Mouse (Mus musculus) midbrain, embryonic 14.5 days (tissue): ENCODE measurements around the gene Lman2. TPM values are rescaled to one million over a fixed set of nuclear protein-coding genes. Genes with fewer than 3 reads are reported as not detected.

Experiments
- ATAC-seq: fragments of 200-750 bp; cut with Nextera tagmentation; 2 replicates; pipeline ENCODE4 v1.8.0; 2017; ENCODE audit warnings: moderate number of reproducible peaks, moderate library complexity; ENCODE audit not compliant: low FRiP score, low TSS enrichment
- DNase-seq: peaks from one replicate; pipeline ENCODE4 v3.0.0-alpha.2; 2015
- H3K27ac ChIP-seq: fragments of 300-500 bp; sonication (generic); replicated peaks from 2 replicates; pipeline ENCODE4 v1.5.1; 2014; ENCODE audit warnings: mild to moderate bottlenecking, low read depth, low read length, moderate library complexity
- H3K27me3 ChIP-seq: fragments of 300-500 bp; sonication (generic); 2 replicates; pipeline ENCODE4 v1.6.1; 2014; ENCODE audit warnings: low read length, control low read depth, mixed read lengths; ENCODE audit not compliant: control insufficient read depth, insufficient read depth
- H3K36me3 ChIP-seq: fragments of 300-500 bp; sonication (generic); 2 replicates; pipeline ENCODE4 v1.6.1; 2014; ENCODE audit warnings: low read length, control low read depth; ENCODE audit not compliant: control insufficient read depth, insufficient read depth
- H3K4me1 ChIP-seq: fragments of 300-500 bp; sonication (generic); 2 replicates; pipeline ENCODE4 v1.6.1; 2014; ENCODE audit warnings: mild to moderate bottlenecking, antibody characterized with exemption, low read length, control low read depth; ENCODE audit not compliant: control insufficient read depth, insufficient read depth
- H3K4me2 ChIP-seq: fragments of 300-500 bp; sonication (generic); 2 replicates; pipeline ENCODE4 v1.6.1; 2014; ENCODE audit warnings: mild to moderate bottlenecking, low read length, moderate library complexity
- H3K4me3 ChIP-seq: fragments of 300-500 bp; sonication (generic); replicated peaks from 2 replicates; pipeline ENCODE4 v1.5.1; 2014; ENCODE audit warnings: low read depth, low read length
- H3K9ac ChIP-seq: fragments of 300-500 bp; sonication (generic); replicated peaks from 2 replicates; pipeline ENCODE4 v1.6.1; 2014; ENCODE audit warnings: mild to moderate bottlenecking, low read length, moderate library complexity
- H3K9me3 ChIP-seq: fragments of 300-500 bp; sonication (generic); 2 replicates; pipeline ENCODE4 v1.6.1; 2016; ENCODE audit warnings: low read length, control low read depth, mixed read lengths; ENCODE audit not compliant: control insufficient read depth
- WGBS: fragments of 180-500 bp; shearing (Covaris S2); extraction: QIAGEN DNeasy Blood & Tissue Kit; methylation state at CpG from one replicate; pipeline ENCODE4 v1.1.7; 2014; 5-methylcytosine and 5-hydroxymethylcytosine counted together
- polyA plus RNA-seq: library from polyadenylated mRNA; unstranded; fragments of >200 nt; fragmentation: Nextera tagmentation; extraction: Ambion mirVana; gene quantifications from 2 replicates; pipeline ENCODE4 v1.2.1, GENCODE M21; 2014

Gene Lman2
- polyA plus RNA-seq, 1 experiment from 2014 or later: 51.8 TPM

DNA sequence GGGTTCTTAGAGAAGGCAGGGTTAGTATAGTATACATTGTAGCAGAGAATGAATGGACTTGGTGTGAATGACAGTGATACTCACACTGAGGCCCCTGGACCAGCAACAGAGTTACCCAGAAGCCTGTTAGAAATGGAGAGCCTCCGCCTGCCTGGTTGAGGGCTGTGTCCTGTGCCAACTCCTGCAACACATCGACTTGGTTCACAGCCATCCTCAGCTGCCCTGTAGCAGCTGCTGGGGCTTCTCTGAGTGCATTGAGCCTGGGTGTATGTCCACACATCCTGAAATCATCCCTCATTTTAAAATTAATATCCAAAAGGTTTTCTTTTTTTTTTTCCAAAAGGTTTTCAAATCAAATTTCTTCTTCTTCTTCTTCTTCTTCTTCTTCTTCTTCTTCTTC lies 13.3 kb upstream of the Lman2 start:
- Histone ChIP-seq H3K27ac (no peak overlapping the region), H3K27me3 (peaks cover 27% of the 10 kb centered on the region), H3K36me3 (no peaks in the 10 kb centered on the region), H3K9ac (no peak overlapping the region), H3K4me1 (no peaks in the 10 kb centered on the region), H3K9me3 (no peaks in the 10 kb centered on the region), H3K4me2 (no peak overlapping the region), H3K4me3 (no peak overlapping the region)
- DNase-seq (no peak), ATAC-seq (no peak)
- WGBS: 70% methylated on average over 2 of the region's 2 CpGs

DNA sequence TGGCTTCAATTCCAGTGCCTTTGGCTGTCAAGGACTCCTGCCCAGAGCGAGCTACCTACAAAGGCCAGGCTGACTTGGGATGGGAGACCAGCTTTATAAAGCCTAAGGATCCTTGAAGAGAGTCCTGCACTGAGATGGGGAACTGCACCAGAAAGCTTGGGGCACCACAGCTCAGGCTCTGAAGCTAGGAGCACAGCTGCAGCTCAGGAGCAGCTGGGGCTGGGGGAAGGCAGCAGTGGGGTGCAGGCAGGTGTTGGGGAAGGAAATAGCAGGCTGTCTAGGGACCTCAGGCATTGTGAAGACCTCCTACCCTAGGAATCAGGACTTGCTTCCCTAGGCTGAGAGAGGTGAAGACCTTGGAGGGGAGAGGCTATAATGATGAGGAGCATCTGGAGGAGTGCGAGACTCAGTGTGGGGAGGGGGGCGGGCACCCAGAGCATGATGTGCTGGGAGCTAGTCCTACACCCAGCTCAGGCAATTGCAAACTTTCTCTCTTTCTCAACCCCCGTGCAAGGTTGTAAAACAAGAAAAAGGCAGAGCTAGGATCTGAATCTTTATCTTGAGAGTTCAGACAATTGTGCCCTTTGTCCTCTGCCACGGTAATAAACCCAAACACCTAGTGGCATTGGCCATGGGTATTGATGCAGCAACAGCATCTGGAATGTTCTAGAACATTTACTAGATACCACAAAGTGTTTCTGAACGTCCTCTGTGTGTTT lies 11.8 kb upstream of the Lman2 start:
- Histone ChIP-seq H3K9ac (0 out of 2 replicates have a peak overlapping the region, but pooled peaks have one; percentile 4), H3K27me3 (peaks cover 16% of the 10 kb centered on the region), H3K27ac (no peak overlapping the region), H3K4me1 (no peaks in the 10 kb centered on the region), H3K9me3 (no peaks in the 10 kb centered on the region), H3K36me3 (no peaks in the 10 kb centered on the region), H3K4me2 (no peak overlapping the region), H3K4me3 (no peak overlapping the region)
- no peak for DNase-seq
- no peak for ATAC-seq
- WGBS: 65% methylated on average over 6 of the region's 6 CpGs

DNA sequence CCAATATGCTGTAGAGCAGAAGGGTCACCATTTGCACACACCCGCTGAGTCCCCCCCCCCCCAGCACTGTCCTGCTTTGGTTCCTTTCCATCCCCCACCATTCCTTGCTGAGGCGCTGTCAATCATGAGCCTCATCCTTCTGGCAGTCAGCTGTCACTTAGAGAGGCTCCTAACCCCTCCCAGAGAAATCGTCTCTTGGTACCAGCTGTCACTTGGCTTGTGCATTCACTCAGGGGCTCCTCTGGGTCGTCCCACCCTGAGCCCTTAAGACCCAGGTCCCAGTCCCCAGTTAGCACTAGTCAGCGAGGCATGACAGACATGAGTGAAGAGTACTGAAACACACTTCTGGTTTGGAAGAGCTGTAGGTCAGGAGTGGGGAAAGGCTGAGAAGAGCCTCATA lies 9.2 kb upstream of the Lman2 start:
- Histone ChIP-seq H3K36me3 (no peaks in the 10 kb centered on the region), H3K9me3 (no peaks in the 10 kb centered on the region), H3K27ac (no peak overlapping the region), H3K4me2 (no peak overlapping the region), H3K4me3 (no peak overlapping the region), H3K27me3 (no peaks in the 10 kb centered on the region), H3K4me1 (no peaks in the 10 kb centered on the region), H3K9ac (no peak overlapping the region)
- 57% methylated on average over 5 of the region's 5 CpGs for WGBS
- no peak for DNase-seq
- ATAC-seq: no peak

DNA sequence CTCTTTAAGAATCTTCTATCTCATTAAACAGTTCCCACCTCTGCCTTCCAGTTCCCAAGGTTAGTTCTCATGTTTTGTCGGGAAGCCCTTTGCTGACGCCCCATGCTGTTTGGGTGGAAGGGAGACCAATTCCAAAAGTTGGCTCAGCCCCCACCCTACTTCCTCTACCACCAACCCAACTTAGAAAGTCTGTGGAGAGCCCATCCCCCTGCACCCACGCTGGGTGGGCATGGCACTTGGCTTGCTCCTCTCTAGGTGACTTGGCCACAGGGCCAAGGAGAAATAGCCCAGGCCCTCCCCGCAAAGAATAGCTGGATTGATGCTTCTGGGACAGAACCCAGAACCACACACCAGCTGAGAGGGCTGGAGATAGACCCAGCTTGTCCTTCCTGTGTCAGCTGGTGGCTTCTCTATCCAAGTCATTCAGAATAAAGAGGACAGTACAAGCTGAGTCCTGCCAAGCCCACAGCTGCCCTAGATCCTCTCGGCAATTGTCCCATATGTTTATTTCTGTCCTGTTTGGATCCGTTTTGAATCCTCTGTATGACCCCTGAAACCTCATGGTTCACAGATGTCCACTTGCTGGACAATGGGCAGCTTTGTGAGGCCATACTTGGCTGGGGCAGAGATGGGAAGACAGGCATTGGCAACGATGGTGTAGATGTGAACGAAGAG lies 8.6 kb upstream of the Lman2 start:
- Histone ChIP-seq H3K9me3 (no peaks in the 10 kb centered on the region), H3K9ac (no peak overlapping the region), H3K4me3 (no peak overlapping the region), H3K36me3 (no peaks in the 10 kb centered on the region), H3K27me3 (no peaks in the 10 kb centered on the region), H3K4me1 (no peaks in the 10 kb centered on the region), H3K4me2 (no peak overlapping the region), H3K27ac (no peak overlapping the region)
- 75% methylated on average over 8 of the region's 8 CpGs for WGBS
- ATAC-seq (no peak), DNase-seq (no peak)

DNA sequence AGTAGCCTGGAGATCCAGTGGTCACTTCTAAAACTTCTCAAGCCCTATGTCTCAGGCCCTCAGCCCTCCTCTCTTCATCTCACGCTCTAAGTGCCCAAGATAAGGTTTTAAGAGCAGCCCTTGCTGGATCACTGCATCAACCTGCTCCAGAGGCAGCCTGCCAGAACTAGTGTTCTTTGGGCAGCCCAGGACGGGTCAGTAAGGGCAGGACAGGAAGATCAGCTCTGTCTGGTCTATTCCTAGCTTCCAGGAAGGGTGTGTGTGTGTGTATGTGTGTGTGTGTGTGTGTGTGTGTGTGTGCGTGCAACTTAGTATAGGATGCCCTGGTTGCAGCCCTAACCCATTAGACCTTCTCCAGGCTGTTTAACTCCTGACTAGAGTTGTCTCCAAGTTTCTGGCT lies 7.7 kb upstream of the Lman2 start:
- H3K4me2 ChIP-seq: no peak overlapping the region

DNA sequence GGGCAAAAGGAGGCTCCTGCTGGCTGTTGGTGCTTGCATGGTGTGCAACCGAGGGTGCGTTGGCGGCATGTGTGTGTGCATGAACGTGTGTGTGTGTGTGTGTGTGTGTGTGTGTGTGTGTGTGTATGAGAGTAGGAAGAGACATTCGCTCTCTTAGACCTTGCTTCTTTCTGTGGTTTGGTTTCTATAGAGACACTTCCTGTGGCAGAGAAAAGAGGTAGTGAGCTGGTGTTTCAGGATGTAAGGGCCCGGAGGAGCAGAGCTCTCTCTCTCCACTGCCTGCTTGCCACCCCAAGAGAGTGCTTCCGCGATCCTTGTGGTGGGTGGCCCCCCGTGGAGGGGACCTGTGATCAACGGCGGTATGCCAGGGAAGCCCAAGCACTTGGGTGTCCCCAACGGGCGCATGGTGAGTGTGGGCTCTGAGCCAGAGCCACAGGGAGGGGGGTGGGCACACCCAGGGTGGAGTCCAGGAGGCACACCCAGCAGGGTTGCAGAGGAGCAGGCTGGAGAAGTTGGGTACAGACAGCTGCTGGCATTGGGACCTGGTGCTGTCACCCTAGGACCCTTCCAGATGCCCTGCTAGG lies 7.0 kb upstream of the Lman2 start, which contains the start of gene Rgs14:
TSS of gene Rgs14 (plus strand) at position 202 of the 584 bp plus-strand sequence.
- Histone ChIP-seq H3K4me2 (no peak within 1 kb of the TSS), H3K36me3 (no peaks in the 10 kb centered on the region), H3K9ac (no peak within 1 kb of the TSS), H3K4me1 (no peaks in the 10 kb centered on the region), H3K27me3 (no peaks in the 10 kb centered on the region; the same call in 1 of the 2 replicates), H3K9me3 (no peaks in the 10 kb centered on the region), H3K27ac (no peak within 1 kb of the TSS), H3K4me3 (no peak within 1 kb of the TSS)
- DNase-seq: no peak
- WGBS: 68% methylated on average over 13 of the region's 13 CpGs
- ATAC-seq: no peak

More for the DNA sequence above, 7.7 kb upstream of the Lman2 start:
- Histone ChIP-seq H3K9ac (no peak overlapping the region), H3K27me3 (no peaks in the 10 kb centered on the region; the same call in 1 of the 2 replicates), H3K9me3 (no peaks in the 10 kb centered on the region), H3K27ac (no peak overlapping the region), H3K36me3 (no peaks in the 10 kb centered on the region), H3K4me1 (no peaks in the 10 kb centered on the region), H3K4me3 (no peak overlapping the region)
- 75% methylated on average over 3 of the region's 3 CpGs for WGBS
- no peak for DNase-seq
- ATAC-seq: no peak

DNA sequence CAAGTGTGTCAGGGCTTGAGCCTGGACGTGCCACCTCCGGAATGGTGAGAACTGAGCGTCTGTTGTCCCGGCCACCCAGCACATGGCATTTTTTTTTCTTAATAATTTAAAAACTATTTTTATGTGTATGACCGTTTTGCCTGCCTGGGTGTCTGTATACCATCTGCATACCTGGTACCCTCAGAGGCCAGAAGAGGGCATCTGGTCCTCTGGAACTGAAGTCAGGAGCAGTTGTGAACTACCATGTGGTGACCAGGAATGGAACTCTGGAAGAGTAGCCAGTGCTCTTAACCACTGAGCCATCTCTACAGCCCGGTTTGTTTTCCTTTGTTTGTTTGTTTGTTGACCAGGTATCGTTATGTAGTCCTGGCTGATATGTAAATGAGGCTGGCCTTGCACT lies 5.8 kb upstream of the Lman2 start:
- no peak overlapping the region for H3K27ac ChIP-seq
- H3K4me2 ChIP-seq: no peak overlapping the region
- no peaks in the 10 kb centered on the region for H3K9me3 ChIP-seq
- no peak overlapping the region for H3K4me3 ChIP-seq
- 78% methylated on average over 7 of the region's 7 CpGs for WGBS
- H3K36me3 ChIP-seq: no peaks in the 10 kb centered on the region
- ATAC-seq (no peak), DNase-seq (no peak)
- H3K4me1 ChIP-seq: no peaks in the 10 kb centered on the region
- no peak overlapping the region for H3K9ac ChIP-seq
- no peaks in the 10 kb centered on the region; the same call in 1 of the 2 replicates for H3K27me3 ChIP-seq

DNA sequence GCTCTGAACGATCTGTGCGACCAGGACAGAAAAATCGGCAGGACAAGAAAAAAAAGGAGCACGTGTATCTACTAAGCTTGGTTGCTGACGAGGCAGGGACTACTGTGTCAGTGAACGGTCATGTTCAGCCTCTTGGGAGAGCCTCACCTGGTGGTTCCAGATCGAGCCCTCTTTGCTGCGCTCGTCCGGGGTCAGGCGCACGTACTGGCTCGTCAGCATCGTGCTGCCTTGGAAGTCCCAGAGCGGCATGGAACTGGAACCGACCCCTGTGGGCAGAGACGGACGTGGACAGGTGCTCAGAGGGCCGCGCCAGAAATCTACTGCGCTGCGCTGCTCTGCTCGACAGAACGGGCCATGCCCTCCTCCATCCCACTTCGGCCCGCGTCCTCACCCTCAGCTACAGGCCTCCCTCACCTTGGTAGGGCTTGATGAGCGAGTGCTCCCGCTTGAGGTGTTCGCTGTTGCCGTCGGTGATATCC lies 570 bp downstream of the Lman2 start:
- Histone ChIP-seq H3K36me3 (peaks cover 34% of the 10 kb centered on the region), H3K4me1 (peaks cover 14% of the 10 kb centered on the region), H3K27me3 (no peaks in the 10 kb centered on the region; the same call in 1 of the 2 replicates), H3K4me2 (peak overlapping the region; percentile 65), H3K9ac (peak overlapping the region; percentile 84), H3K4me3 (peak overlapping the region; percentile 93), H3K9me3 (no peaks in the 10 kb centered on the region), H3K27ac (peak overlapping the region; percentile 89)
- DNase-seq (no peak), ATAC-seq (peak; percentile 47)
- 1% methylated on average over 32 of the region's 32 CpGs for WGBS
